Mouse (Mus musculus) liver, adult 2 months (tissue): Measurements from ENCODE around the gene Slc16a10. TPM values are rescaled to one million over a fixed set of nuclear protein-coding genes. Genes with fewer than 3 reads are reported as not detected.
A peak's percentile ranks its signal among the peaks of the same experiment; 100 is the strongest.

ENCODE experiments used
- DNase-seq: peaks from one replicate; pipeline ENCODE4 v3.0.0-alpha.2; 2011; ENCODE audit warnings: low read depth, low spot score; ENCODE audit errors: extremely low read depth
- H3K27ac ChIP-seq: fragments of 200-500 bp; replicated peaks from 2 replicates; pipeline ENCODE4 v1.5.1; 2012; ENCODE audit warnings: low read depth, mild to moderate bottlenecking, control low read depth, inconsistent platforms, low read length; ENCODE audit not compliant: insufficient read depth
- H3K27me3 ChIP-seq: fragments of 200-500 bp; 2 replicates; pipeline ENCODE4 v1.6.1; 2012; ENCODE audit warnings: mild to moderate bottlenecking, moderate library complexity, low read length, inconsistent platforms; ENCODE audit not compliant: control insufficient read depth, insufficient read depth
- H3K36me3 ChIP-seq: fragments of 200-500 bp; 2 replicates; pipeline ENCODE4 v1.6.1; 2012; ENCODE audit warnings: low read length, inconsistent platforms; ENCODE audit not compliant: control insufficient read depth, insufficient read depth
- H3K4me1 ChIP-seq: fragments of 200-500 bp; 2 replicates; pipeline ENCODE4 v1.6.1; 2011; ENCODE audit warnings: low read length; ENCODE audit not compliant: control insufficient read depth, insufficient read depth
- H3K4me3 ChIP-seq: fragments of 200-500 bp; 2 replicates; pipeline ENCODE4 v1.5.1; 2011; ENCODE audit warnings: low read depth, mild to moderate bottlenecking, control low read depth, low read length, moderate library complexity; ENCODE audit not compliant: insufficient read depth
- H3K79me2 ChIP-seq: fragments of 200-500 bp; 2 replicates; pipeline ENCODE4 v1.6.1; 2012; ENCODE audit warnings: inconsistent platforms, mild to moderate bottlenecking, low read length, moderate library complexity; ENCODE audit not compliant: control insufficient read depth, insufficient read depth
- H3K9ac ChIP-seq: fragments of 200-500 bp; 2 replicates; pipeline ENCODE4 v1.6.1; 2012; ENCODE audit warnings: low read depth, mild to moderate bottlenecking, control low read depth, inconsistent platforms, low read length
- CTCF ChIP-seq: fragments of 200-500 bp; IDR thresholded peaks from 2 replicates; pipeline ENCODE4 v1.5.1; 2011; ENCODE audit warnings: low read depth, low read length, control low read depth
- POLR2A ChIP-seq: fragments of 200-500 bp; IDR thresholded peaks from 2 replicates; pipeline ENCODE4 v1.6.1; 2011; ENCODE audit warnings: low read length, control low read depth; ENCODE audit not compliant: insufficient read depth; ENCODE audit errors: extremely low read depth
- WGBS: fragments of 180-500 bp; shearing (Covaris S2); methylation state at CpG from one replicate; pipeline ENCODE4 v1.1.7; 2018; 5-methylcytosine and 5-hydroxymethylcytosine counted together
- polyA plus RNA-seq: library from polyadenylated mRNA; depleted of rRNA; stranded (reverse); fragments of >200 nt; gene quantifications from 2 replicates; pipeline ENCODE4 v1.2.3, GENCODE M21; 2012
- total RNA-seq: library from RNA; depleted of rRNA; stranded (reverse); fragments of >200 nt; gene quantifications from 2 replicates; pipeline ENCODE4 v1.2.3, GENCODE M21; 2014

Gene Slc16a10
- total and polyA plus RNA-seq, 2 experiments, result 61.4 to 76.0 TPM

- Histone ChIP-seq H3K4me1 (no peaks in the 10 kb centered on the region), H3K79me2 (no peaks in the 10 kb centered on the region), H3K9ac (no peak overlapping the region), H3K27ac (no peak overlapping the region), H3K27me3 (no peaks in the 10 kb centered on the region), H3K4me3 (no peak overlapping the region), H3K36me3 (no peaks in the 10 kb centered on the region)
- TF ChIP-seq POLR2A, result no peak
- no peak for TF ChIP-seq CTCF
- DNase-seq, result no peak
- WGBS, result 80% methylated on average over 8 of the region's 8 CpGs
Measured at GRCm38 (mm10) chr10:40147325-40148059, 5.4 kb upstream of the Slc16a10 start.

DNA sequence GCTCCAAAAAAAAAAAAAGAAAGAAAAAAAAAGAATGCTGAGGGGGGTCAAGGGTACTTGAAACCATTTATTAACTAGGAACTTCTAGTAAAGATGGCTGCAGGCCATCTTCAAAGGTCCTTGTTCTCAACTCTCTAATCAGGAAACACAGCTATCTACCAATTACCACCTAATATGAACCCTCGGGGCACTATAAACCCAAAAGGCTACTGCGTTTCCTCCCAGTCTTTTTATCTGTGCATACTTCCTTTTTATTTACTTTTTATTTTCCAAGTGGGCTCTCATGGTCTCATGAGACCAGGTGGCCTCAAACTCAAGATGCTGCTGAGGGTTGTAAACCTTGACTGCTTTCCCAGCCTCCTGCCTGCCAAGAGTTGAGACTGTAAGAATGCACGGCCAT is 4.4 kb upstream of the Slc16a10 start:
- no peaks in the 10 kb centered on the region for H3K4me1 ChIP-seq
- TF ChIP-seq POLR2A (no peak), CTCF (no peak)
- H3K27me3 ChIP-seq, result no peaks in the 10 kb centered on the region
- WGBS, result 90% methylated on average over 3 of the region's 3 CpGs
- no peak overlapping the region for H3K27ac ChIP-seq
- H3K4me3 ChIP-seq, result no peak overlapping the region
- H3K36me3 ChIP-seq, result no peaks in the 10 kb centered on the region
- peaks cover 5% of the 10 kb centered on the region; the same call in 1 of the 2 replicates for H3K79me2 ChIP-seq
- DNase-seq, result no peak
- no peak overlapping the region for H3K9ac ChIP-seq

DNA sequence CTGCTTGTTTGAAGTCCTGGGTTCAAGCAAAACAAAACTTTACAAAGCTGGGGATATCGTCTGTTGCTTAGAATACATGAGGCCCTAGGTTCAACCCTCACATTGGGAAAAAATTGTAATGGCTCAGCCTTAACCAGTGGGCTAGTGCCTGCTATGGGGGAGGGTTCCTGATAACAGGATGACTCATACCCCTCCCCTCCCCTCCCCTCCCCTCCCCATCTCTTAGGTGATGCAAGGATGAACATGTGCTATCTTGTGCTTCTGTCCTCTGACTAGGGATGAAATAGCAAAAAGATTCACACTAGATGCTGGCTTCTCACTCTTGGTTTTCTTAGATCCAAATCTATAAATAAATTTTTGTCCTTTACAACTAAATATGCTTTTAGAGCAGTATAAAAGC is 2.8 kb upstream of the Slc16a10 start:
- no peak for DNase-seq
- H3K4me1 ChIP-seq, result peaks cover under 1% of the 10 kb centered on the region
- H3K27ac ChIP-seq, result no peak overlapping the region
- TF ChIP-seq CTCF, result no peak
- TF ChIP-seq POLR2A, result no peak
- WGBS, result 97% methylated on average over 1 of the region's 1 CpGs
- H3K4me3 ChIP-seq, result no peak overlapping the region
- peaks cover 6% of the 10 kb centered on the region; the same call in 1 of the 2 replicates for H3K79me2 ChIP-seq
- no peaks in the 10 kb centered on the region for H3K27me3 ChIP-seq
- no peak overlapping the region for H3K9ac ChIP-seq
- no peaks in the 10 kb centered on the region for H3K36me3 ChIP-seq

GRCm38 (mm10) chr10:40141016-40141851 is 824 bp downstream of the Slc16a10 start:
- peak overlapping the region; percentile 51 for H3K27ac ChIP-seq
- DNase-seq, result peak; percentile 62
- no peaks in the 10 kb centered on the region for H3K27me3 ChIP-seq
- peaks cover 15% of the 10 kb centered on the region for H3K4me1 ChIP-seq
- peaks cover 24% of the 10 kb centered on the region for H3K79me2 ChIP-seq
- peak overlapping the region; percentile 90 for H3K9ac ChIP-seq
- 5% methylated on average over 27 of the region's 27 CpGs for WGBS
- H3K36me3 ChIP-seq, result no peaks in the 10 kb centered on the region
- TF ChIP-seq POLR2A (no peak), CTCF (no peak)
- peak overlapping the region; percentile 95 for H3K4me3 ChIP-seq

- WGBS, result 65% methylated on average over 4 of the region's 4 CpGs
- Histone ChIP-seq H3K36me3 (no peaks in the 10 kb centered on the region), H3K4me1 (peaks cover 23% of the 10 kb centered on the region), H3K27me3 (no peaks in the 10 kb centered on the region), H3K4me3 (peak overlapping the region; percentile 36), H3K27ac (peak overlapping the region; percentile 62), H3K9ac (peak overlapping the region; percentile 62), H3K79me2 (peaks cover 32% of the 10 kb centered on the region)
- DNase-seq, result no peak
- TF ChIP-seq POLR2A (no peak), CTCF (no peak)
Measured at GRCm38 (mm10) chr10:40139646-40140045, 2.4 kb downstream of the Slc16a10 start.
